Comparison of ENCODE assay signal across 18 mouse cellular contexts in genomic region chr11:29751013-29751412, GRCm38 (mm10). TPM values are rescaled to one million over a fixed set of nuclear protein-coding genes. Genes with fewer than 3 reads are reported as not detected.
DNase-seq lines count a peak whose midpoint lies in the region; TF ChIP-seq lines count a peak whose summit lies in the region.
"Had no signal": no experiment of that assay in that cellular context is flagged by ENCODE, and none has a peak within 500 bp of the region (broad histone marks: within the 10 kb centered on the region; RNA-seq: fewer than 3 reads in every experiment).

No protein-coding gene starts in this region.

- H3K27me3 ChIP-seq in myocyte (ENCODE audit: control insufficient read depth, insufficient read depth, insufficient read length): no peaks in the 10 kb centered on the region
- H3K27me3 ChIP-seq: embryonic facial prominence, embryonic 12.5 days; forebrain, embryonic 13.5 days; forebrain, embryonic 15.5 days had no signal

- peaks cover 4% of the 10 kb centered on the region for H3K36me3 ChIP-seq in myocyte (ENCODE audit: control insufficient read depth, insufficient read depth)

- no peak overlapping the region for H3ac ChIP-seq in myocyte (ENCODE audit: control insufficient read depth, insufficient read length)

- WGBS in olfactory bulb, adult 2 months: 73% methylated on average over 2 of the region's 2 CpGs

- no peak for DNase-seq in layer of hippocampus, adult 2 months (ENCODE audit: low spot score in 2 of 2)
- no peak for DNase-seq in layer of hippocampus, adult 11-12 months (ENCODE audit: low spot score)
- DNase-seq in cerebellum, adult 18-20 months: no peak
- DNase-seq: adrenal gland, adult 2 months; adrenal gland, postnatal 10 days; adrenal gland, postnatal 25 days; cerebellum, adult 11 months; cerebellum, adult 2 months; cerebellum, adult 9-10 months; cerebellum, postnatal 10 days; cerebellum, postnatal 25 days; forebrain, postnatal 0 days had no signal

- TF ChIP-seq CTCF in layer of hippocampus, adult 2 months (conservative IDR thresholded peaks at IDR 0.05): no peak
- no peak for TF ChIP-seq CTCF in olfactory bulb, adult 2 months (IDR thresholded peaks at IDR 0.05; ENCODE audit: insufficient read depth, low read depth, low read length)

- H3K4me2 ChIP-seq in myocyte (ENCODE audit: low read depth): no peak overlapping the region
- H3K4me2 ChIP-seq: embryonic facial prominence, embryonic 12.5 days; forebrain, embryonic 13.5 days; forebrain, embryonic 15.5 days had no signal

- H3K4me3 ChIP-seq in layer of hippocampus, adult 2 months: no peak overlapping the region
- no peak overlapping the region for H3K4me3 ChIP-seq in myocyte
- no peak overlapping the region for H3K4me3 ChIP-seq in olfactory bulb, adult 2 months (ENCODE audit: insufficient read depth, low read depth, low read length)
- H3K4me3 ChIP-seq: embryonic facial prominence, embryonic 10.5 days; embryonic facial prominence, embryonic 12.5 days; forebrain, embryonic 13.5 days; forebrain, embryonic 15.5 days had no signal

- TF ChIP-seq POLR2A in myocyte (IDR thresholded peaks at IDR 0.05; ENCODE audit: insufficient read length, low read depth): no peak
- no peak for TF ChIP-seq POLR2A in olfactory bulb, adult 2 months (IDR thresholded peaks at IDR 0.05; ENCODE audit: insufficient read depth, low read depth, low read length)

- peaks cover 9% of the 10 kb centered on the region for H3K4me1 ChIP-seq in olfactory bulb, adult 2 months (ENCODE audit: control insufficient read depth, insufficient read depth, low read length)
- H3K4me1 ChIP-seq: embryonic facial prominence, embryonic 10.5 days; embryonic facial prominence, embryonic 12.5 days; forebrain, embryonic 13.5 days had no signal

- H3K27ac ChIP-seq in layer of hippocampus, adult 2 months: peak overlapping the region; percentile 19; the same call in 1 of the 2 replicates
- peak overlapping the region; percentile 68; the same call in 1 of the 2 replicates for H3K27ac ChIP-seq in olfactory bulb, adult 2 months (ENCODE audit: insufficient read depth, low read depth, low read length)
- H3K27ac ChIP-seq: embryonic facial prominence, embryonic 10.5 days; embryonic facial prominence, embryonic 12.5 days; forebrain, embryonic 13.5 days; forebrain, embryonic 15.5 days had no signal

- no peaks in the 10 kb centered on the region for H3K79me2 ChIP-seq in myocyte (ENCODE audit: control insufficient read depth, insufficient read depth)

TF ChIP-seq in myocyte, 11 proteins besides CTCF, POLR2A, EP300 and RAD21:
- TF ChIP-seq CEBPB (IDR thresholded peaks at IDR 0.05; ENCODE audit: insufficient read depth, poor library complexity, severe bottlenecking) (no peak), MYOD1 (IDR thresholded peaks at IDR 0.05; ENCODE audit: control insufficient read depth in 1 of 3, insufficient read length in 2 of 3, low read depth in 2 of 3) (no peak), POLR2AphosphoS2 (IDR thresholded peaks at IDR 0.05; ENCODE audit: insufficient read length, low read depth) (peak; percentile 63)

RNA-seq across cellular contexts. Expression of gene Rtn4, which starts 58.3 kb away (rescaled TPM):
- 100 to 1,000 TPM; 456 to 473 TPM for total RNA-seq in layer of hippocampus, adult 2 months (2021)
- 309 TPM for polyA plus RNA-seq in myocyte (2012; fragmentation: generic; extraction: Trizol)
- 230 and 407 TPM in 2 replicates for polyA plus RNA-seq in olfactory bulb, adult 2 months (2012; ENCODE audit: insufficient read depth, insufficient read length, low replicate concordance, missing spikeins)
